Mouse (Mus musculus): ENCODE measurements around the gene Cd34. TPM values are rescaled to one million over a fixed set of nuclear protein-coding genes. Genes with fewer than 3 reads are reported as not detected.

Cd34 gene
- total and polyA plus RNA-seq, 3 experiments, result 0.14 TPM; not detected in 2

DNA sequence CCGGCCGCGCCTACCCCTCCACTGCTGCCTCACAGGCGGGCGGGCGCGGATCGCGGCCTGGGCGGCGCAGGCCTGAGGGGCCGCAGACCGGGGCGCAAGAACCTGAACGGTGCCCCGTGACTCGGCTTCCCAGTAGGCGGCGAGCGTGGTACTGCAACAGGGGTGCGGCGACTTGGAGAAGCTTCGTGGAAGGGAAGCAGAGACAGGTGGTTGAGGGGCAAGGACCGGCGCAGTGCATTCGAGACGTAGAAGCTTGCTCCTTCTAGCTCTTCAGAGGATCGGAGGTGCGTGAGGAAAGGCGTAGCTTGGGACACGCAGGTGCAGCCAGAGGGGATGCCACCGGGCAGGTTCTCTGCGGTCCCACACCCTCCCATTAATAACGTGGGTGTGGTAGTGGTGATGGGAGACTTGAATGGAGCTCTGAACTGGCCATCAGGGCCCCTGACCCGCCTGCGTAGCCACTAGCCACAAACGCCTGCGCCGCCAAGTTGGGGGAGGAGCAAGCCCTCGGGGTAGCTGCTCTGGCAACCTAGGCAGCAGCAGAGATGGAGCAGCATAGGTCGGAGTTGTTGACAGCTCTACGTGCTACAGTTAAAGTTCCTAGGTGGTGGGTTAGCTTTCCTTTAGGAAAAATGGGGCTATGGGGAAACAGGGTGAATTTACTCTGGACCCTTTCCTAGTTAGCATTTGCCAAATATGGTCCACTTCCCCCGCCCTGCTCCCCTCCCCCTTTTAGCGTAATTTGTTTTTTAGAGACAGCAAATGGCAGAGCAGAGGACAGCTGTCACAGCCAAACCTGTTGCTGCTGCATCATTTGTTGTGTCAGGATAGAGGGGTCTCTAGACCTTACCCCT, 38.1 kb downstream of the Cd34 start (continued):
- TF ChIP-seq RCOR1 (IDR thresholded peaks at IDR 0.05; ENCODE audit: low read depth, low read length) (no peak), GABPA (IDR thresholded peaks at IDR 0.05; ENCODE audit: low read depth, low read length) (no peak), TCF12 (IDR thresholded peaks at IDR 0.05; ENCODE audit: low read depth, low read length) (no peak), CHD1 (IDR thresholded peaks at IDR 0.05; ENCODE audit: low read depth, low read length) (peak; percentile 45; the same call in 1 of the 2 replicates), HCFC1 (IDR thresholded peaks at IDR 0.05; ENCODE audit: low read depth, low read length) (0 out of 2 replicates have a peak, but pooled peaks have one; percentile 30), CTCF (IDR thresholded peaks at IDR 0.05 in 2 of 3, conservative IDR thresholded peaks at IDR 0.05 in 1 of 3; ENCODE audit: control insufficient read depth in 1 of 3, insufficient read depth in 1 of 3, low read depth in 2 of 3, low read length in 3 of 3, poor library complexity in 1 of 3, severe bottlenecking in 1 of 3) (peak in 1 of 3 experiments; percentile 43; a peak in 3 of 6 replicates), MYB (IDR thresholded peaks at IDR 0.05; ENCODE audit: low read depth, low read length) (no peak)

DNA sequence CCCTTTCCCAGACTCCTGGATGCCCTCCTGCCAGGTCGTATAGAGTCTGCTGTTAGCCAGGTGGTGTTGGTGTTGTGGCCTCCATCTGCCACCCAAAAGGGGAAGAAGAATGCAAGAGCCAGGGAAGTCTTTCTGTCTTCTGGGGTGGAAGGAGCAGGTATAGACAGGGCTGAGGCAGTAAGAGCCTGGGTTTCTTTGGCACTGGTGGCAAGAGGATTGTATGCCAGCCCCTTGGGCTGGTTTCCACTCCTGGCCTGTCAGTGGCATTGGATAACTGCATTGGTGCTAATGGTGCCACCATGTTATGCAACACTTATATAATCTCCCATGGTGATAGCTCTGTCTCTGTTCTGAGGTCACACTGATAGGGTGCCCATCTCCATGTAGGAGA, 38.7 kb downstream of the Cd34 start:
- Histone ChIP-seq H3K27ac (ENCODE audit: control insufficient read depth, low read depth, low read length) (no peak overlapping the region), H3K9ac (ENCODE audit: control insufficient read depth, low read depth, low read length, poor library complexity, severe bottlenecking) (no peak overlapping the region), H3K27me3 (ENCODE audit: control insufficient read depth in 1 of 2, insufficient read depth in 2 of 2, low read length in 2 of 2) (no peaks in the 10 kb centered on the region), H3K4me1 (ENCODE audit: control insufficient read depth in 1 of 2, insufficient read depth in 2 of 2, low read length in 2 of 2) (peaks cover 21 to 32% of the 10 kb centered on the region in 2 experiments), H3K9me3 (replicated peaks; ENCODE audit: insufficient read depth, low read length) (no peaks in the 10 kb centered on the region), H3K4me3 (ENCODE audit: control insufficient read depth in 1 of 2, insufficient read depth in 1 of 2, low read depth in 2 of 2, low read length in 2 of 2) (peak overlapping the region; percentile 58 to 92), H3K36me3 (ENCODE audit: control insufficient read depth in 1 of 2, insufficient read depth in 2 of 2, low read length in 2 of 2) (peaks cover 0 to 34% of the 10 kb centered on the region in 2 experiments; a peak in 2 of 4 replicates), H3K79me2 (ENCODE audit: control insufficient read depth, insufficient read depth, low read length, poor library complexity) (peaks cover 5% of the 10 kb centered on the region; the same call in 1 of the 2 replicates)
- no peak for DNase-seq (ENCODE audit: low read depth, low spot score)
- TF ChIP-seq CTCF (IDR thresholded peaks at IDR 0.05 in 2 of 3, conservative IDR thresholded peaks at IDR 0.05 in 1 of 3; ENCODE audit: control insufficient read depth in 1 of 3, insufficient read depth in 1 of 3, low read depth in 2 of 3, low read length in 3 of 3, poor library complexity in 1 of 3, severe bottlenecking in 1 of 3) (no peak), EP300 (IDR thresholded peaks at IDR 0.05; ENCODE audit: low read depth in 1 of 2, low read length in 2 of 2) (0 out of 4 replicates have a peak, but pooled peaks have one; percentile 14 to 27), SIN3A (IDR thresholded peaks at IDR 0.05; ENCODE audit: low read length) (no peak; the same call in 1 of the 2 replicates), MAFK (IDR thresholded peaks at IDR 0.05; ENCODE audit: borderline replicate concordance, low read depth, low read length) (no peak)

DNA sequence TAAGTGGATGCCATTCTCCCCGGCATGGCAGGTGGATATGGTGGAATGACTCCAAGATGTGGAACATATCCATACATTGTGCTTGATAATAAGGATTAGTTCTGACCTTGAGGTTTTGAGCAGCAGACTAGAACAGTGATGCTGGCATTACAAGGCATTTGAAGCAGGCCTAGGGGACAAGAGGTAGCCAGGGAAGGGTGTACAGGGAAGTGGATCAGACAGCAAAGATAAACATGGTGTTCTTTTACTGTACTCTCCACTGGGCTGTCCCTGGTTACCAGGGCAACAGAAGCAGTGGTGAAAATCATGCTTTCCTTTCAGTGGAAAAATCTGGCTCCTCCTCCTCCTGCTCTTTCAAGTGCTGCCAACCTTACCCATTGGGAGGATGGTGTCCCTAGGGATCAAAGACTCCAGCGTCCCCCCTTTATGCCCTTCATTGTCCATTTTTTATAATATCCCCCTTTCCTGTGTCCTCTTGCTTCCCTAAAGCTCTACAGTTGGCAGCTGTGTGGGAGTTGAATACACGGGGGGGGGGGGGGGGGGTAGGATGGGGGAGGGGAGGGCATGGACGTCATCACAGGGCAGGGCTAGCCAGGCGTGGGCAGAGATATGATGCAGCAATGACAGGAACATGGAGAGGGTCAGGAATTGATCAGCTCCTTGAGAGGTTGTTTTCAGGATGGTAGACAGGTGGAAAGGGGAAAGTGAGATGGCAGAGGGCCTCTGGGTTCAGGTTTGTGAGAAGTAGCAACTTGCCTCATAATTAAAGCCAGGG, 39.5 kb downstream of the Cd34 start:
- Histone ChIP-seq H3K9me3 (replicated peaks; ENCODE audit: insufficient read depth, low read length) (no peaks in the 10 kb centered on the region), H3K4me1 (ENCODE audit: control insufficient read depth in 1 of 2, insufficient read depth in 2 of 2, low read length in 2 of 2) (peaks cover 28 to 37% of the 10 kb centered on the region in 2 experiments), H3K4me3 (ENCODE audit: control insufficient read depth in 1 of 2, insufficient read depth in 1 of 2, low read depth in 2 of 2, low read length in 2 of 2) (no peak overlapping the region; a peak in 1 of 4 replicates), H3K9ac (ENCODE audit: control insufficient read depth, low read depth, low read length, poor library complexity, severe bottlenecking) (no peak overlapping the region), H3K27ac (ENCODE audit: control insufficient read depth, low read depth, low read length) (no peak overlapping the region), H3K79me2 (ENCODE audit: control insufficient read depth, insufficient read depth, low read length, poor library complexity) (peaks cover 5% of the 10 kb centered on the region; the same call in 1 of the 2 replicates), H3K36me3 (ENCODE audit: control insufficient read depth in 1 of 2, insufficient read depth in 2 of 2, low read length in 2 of 2) (peaks cover 0 to 41% of the 10 kb centered on the region in 2 experiments; a peak in 2 of 4 replicates), H3K27me3 (ENCODE audit: control insufficient read depth in 1 of 2, insufficient read depth in 2 of 2, low read length in 2 of 2) (no peaks in the 10 kb centered on the region)
- peak; percentile 27 for DNase-seq (ENCODE audit: low read depth, low spot score)
- TF ChIP-seq MAZ (IDR thresholded peaks at IDR 0.05; ENCODE audit: low read depth, low read length) (no peak), SIN3A (IDR thresholded peaks at IDR 0.05; ENCODE audit: low read length) (no peak), NRF1 (IDR thresholded peaks at IDR 0.05; ENCODE audit: insufficient read depth, low read depth, low read length, poor library complexity, severe bottlenecking) (no peak), EP300 (IDR thresholded peaks at IDR 0.05; ENCODE audit: low read depth in 1 of 2, low read length in 2 of 2) (no peak), ZC3H11A (IDR thresholded peaks at IDR 0.05; ENCODE audit: low read depth, low read length) (no peak), E2F4 (IDR thresholded peaks at IDR 0.05; ENCODE audit: borderline replicate concordance, low read depth, low read length) (no peak), BHLHE40 (IDR thresholded peaks at IDR 0.05; ENCODE audit: borderline replicate concordance, low read depth, low read length) (no peak), ELF1 (IDR thresholded peaks at IDR 0.05; ENCODE audit: low read depth, low read length) (no peak), HCFC1 (IDR thresholded peaks at IDR 0.05; ENCODE audit: low read depth, low read length) (no peak), SMC3 (IDR thresholded peaks at IDR 0.05; ENCODE audit: low read depth, low read length) (no peak), MAX (IDR thresholded peaks at IDR 0.05; ENCODE audit: low read length) (no peak), MXI1 (IDR thresholded peaks at IDR 0.05; ENCODE audit: low read depth, low read length) (no peak), MEF2A (IDR thresholded peaks at IDR 0.05; ENCODE audit: extremely low read depth, insufficient replicate concordance, low read depth, low read length, poor library complexity, severe bottlenecking) (no peak), KAT2A (conservative IDR thresholded peaks at IDR 0.05; ENCODE audit: low read depth, low read length) (no peak), ZMIZ1 (IDR thresholded peaks at IDR 0.05; ENCODE audit: low read depth, low read length) (no peak), ZNF384 (IDR thresholded peaks at IDR 0.05; ENCODE audit: low read depth, low read length) (no peak)

Data from MEL (cell line).